Mouse (Mus musculus) spleen, postnatal 10 days (tissue): Measurements from ENCODE around the gene Calm1.
A peak's percentile ranks its signal among the peaks of the same experiment; 100 is the strongest.
"Not testable (repeated sequence)": the region's sequence is repeated elsewhere in the genome, so short reads cannot be mapped to it uniquely, and the experiment has no call there.

Experiments used
- DNase-seq, 2 experiments: peaks; one replicate each; pipeline ENCODE4 v3.0.0; 2021 to 2022; ENCODE audit warnings: low spot score in 2 of 2

Calm1 gene

DNA sequence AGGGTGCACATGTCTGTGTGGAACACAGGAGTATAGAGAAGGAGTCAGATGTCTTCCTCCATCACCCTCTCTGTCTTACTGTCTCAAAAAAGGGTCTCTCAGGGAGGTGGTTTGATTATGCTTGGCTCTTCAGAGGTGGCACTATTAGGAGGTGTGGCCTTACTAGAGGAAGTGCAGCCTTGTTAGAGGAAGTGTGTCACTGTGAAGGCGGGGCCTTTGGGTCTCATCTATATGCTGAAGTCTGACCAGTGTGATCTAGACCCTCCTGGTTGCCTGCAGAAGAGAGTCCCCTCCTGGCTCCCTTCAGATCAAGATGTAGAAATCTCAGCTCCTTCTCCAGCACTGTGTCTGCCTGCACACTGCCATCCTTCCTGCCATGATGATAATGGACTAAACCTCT lies 5.1 kb upstream of the Calm1 start:
- no peak for DNase-seq

DNA sequence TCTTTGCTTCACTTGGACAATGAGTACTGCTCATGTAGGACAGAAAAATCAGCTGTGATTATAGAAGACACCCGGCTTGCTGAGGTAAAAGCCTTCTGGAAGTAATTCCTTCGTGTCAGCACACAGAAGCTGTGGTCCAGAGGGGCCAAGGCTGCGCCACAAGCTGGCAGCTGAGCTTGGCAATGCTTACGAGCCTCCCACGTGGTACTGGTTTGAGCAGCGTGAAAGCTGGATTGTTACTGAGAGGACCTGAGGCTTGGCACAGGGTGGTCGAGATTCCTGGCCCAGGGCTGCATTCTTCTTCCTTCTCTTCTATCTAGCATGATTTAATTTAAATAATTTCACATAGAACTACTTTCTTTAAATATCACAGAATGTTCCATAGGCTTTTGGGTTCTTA lies 2.4 kb upstream of the Calm1 start:
- DNase-seq: no peak

DNA sequence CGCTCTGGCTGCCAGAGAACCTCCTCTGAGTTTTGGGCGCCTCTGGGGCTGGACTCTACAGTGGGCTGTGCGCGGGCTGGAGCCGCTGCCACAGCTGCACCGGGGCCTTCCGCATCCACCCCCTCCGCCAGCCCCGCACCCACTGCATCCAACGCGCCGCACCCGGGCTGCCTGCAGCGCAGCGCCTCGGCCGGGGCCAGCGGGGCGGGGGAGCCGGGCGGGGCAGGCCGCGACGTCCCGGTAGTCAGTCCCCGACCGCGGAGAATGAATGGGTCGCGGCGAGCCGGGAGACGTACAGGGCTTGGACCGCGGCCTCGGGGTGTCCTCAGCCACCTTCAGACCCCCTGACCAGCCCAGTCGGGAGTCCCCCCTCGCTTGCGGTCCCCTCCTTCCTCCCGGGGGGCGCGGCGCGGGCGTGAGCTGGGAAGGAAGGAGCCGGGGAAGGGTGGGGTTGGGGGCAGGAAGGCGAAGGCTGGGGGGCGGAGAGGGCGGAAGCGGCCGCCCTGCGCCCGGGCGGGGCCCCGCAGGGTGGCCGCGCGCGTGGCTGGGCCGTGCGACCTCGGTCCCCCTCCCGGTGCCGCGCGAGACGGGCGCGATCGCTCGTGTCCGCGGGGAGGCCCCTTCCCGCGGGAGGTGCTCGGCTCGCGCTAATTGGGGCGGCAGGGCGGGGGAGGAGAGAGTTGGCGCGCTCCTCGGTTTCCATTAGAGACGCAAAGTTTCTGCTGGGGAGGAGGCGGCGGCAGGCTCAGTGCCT lies 833 bp downstream of the Calm1 start:
- DNase-seq: peak; percentile 76 to 82

DNA sequence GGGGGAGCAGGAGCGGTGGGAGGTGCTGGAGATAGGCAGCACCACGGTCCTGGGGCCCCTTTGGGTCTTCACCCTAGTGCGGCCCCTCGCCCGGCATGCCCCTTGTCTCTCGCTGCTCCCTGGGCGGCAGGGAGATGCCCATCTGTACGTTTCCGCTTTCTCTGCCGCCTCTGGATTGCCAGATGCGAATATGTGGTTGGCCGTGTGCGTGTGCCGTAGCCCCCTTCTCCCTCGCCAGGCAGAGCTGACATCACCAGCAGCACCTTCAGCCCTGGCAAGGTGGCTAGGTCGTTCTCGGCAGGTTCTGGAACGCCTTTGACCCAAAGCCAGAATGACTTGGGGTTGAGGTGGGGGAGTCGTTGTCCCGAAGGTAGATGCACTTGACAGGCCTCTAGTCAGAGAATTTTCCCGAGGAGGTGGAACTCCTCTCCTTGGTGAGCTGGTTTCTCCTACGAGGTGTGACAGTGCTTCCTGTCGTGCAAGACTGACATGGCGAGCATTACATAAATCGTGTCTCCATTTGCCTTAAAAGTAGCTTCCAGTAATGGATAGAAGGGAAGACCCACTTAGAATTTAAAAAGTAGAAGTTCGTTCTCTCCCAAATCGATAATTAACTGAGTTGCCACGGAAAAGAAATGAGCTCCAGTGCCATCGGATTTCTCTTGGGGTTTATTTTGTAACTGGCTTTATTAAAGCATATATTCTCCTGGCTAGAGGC lies 1.6 kb downstream of the Calm1 start:
- DNase-seq: no peak

DNA sequence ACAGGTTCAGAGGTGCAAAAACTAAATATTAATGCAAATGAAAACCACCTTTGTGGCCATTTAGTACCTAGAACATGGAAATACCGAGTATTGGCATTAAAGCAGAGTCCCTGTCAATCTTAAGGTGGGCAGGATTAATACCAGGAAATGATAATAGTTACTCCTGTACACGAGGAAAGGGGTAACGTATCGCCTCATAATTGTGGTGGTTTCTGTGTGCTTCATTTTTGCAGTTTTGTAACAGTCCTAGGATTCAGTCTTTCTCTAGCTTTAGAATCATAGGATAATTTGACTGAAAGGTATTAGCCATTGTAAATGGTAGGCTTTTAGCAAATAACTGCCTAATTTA lies 2.1 kb downstream of the Calm1 start:
- no peak for DNase-seq

DNA sequence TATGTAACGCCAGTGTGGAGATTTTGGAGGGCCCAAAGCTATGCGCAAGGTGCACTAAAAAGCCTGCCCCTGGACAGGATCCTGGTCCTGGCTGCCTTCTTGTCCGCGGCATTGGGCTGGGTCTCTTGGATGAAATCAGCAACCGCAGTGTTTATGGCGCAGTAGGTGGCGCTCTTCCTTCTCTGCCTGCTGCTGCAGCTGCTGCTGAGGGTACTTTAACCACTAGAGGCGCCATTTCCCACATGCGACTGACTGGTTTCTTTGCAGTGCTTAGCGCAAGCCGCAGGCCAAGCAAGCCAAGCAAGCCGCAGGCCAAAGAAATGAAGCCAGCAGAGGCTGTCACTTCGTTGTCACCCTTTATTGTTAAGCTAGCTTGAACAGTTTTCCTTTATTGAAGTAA lies 2.6 kb downstream of the Calm1 start:
- DNase-seq: peak; percentile 83 to 94

DNA sequence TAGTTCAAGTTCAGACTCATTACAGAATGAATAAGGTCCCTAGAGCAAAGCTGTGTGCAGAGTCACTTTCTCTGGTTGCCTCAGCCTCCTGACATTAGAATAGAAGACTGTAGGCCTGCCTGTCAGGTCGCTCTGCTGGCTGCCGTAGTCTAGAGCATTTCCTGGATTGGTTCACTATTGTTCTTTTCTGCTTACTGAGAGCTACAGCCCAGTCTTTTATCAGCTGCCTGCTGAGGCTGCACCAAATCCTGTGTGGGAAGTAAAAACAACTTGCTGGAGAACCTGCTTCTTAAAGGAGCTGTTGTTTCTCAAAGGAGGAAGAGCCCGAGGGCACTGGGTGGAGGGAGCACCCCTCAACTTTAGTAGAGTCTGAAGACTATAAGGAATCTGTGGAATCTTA lies 4.5 kb downstream of the Calm1 start:
- no peak for DNase-seq

DNA sequence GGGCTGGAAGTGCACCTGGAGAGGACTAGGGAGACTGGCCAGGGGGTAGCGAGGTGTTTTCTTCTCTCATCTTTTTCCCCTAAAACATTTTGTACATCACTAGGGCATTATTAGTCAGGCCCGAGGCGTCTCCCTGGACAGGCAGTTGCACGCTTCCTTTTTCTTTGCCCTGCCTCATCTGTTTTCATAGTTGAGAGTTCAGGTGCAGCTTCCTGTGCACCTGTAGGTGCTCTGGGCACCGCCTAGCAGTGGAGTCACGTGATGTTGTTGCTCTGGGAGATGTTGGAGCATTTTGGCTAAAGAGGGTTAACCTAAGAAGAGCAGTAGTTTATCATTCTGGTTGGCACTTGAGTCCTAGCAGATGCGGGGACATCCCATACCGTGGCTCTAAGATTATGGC lies 5.9 kb downstream of the Calm1 start:
- no peak for DNase-seq

DNA sequence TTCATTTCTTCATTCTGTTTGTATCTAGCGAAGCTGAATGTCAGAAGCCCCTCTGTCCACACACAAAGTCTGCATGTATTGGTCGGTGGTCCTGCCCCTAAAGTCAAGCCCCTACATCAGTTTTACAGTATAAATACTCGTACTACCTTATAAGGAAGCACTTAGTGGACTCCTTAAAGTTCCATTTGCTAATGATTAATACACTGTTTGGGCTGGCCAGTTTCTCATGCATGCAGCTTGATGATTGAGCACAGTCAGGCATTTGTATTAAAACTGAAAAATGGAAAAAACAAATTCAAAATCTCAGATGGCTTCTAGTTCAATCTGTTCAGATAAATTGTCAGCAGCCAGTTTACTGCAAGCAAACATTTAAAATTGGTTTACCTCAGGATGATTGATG lies 7.3 kb downstream of the Calm1 start:
- no peak for DNase-seq

DNA sequence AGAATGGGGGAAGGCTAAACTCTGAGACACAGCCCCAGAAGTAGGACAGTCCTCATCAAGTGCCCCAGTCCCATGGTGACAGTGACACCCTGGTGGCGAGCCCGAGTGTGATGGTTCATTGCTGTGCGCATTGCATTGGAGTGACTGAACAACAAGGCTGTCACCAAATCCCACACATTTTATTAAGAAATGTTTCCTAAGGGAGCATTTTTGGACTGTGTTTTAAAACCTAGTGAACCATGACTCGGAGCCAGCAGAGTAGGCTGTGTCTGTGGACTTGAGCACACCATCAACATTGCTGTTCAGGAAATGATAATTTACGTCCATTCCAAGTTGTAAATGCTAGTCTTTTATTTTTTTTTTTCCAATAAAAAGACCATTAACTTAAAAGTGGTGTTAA lies 7.7 kb downstream of the Calm1 start:
- DNase-seq: no peak

DNA sequence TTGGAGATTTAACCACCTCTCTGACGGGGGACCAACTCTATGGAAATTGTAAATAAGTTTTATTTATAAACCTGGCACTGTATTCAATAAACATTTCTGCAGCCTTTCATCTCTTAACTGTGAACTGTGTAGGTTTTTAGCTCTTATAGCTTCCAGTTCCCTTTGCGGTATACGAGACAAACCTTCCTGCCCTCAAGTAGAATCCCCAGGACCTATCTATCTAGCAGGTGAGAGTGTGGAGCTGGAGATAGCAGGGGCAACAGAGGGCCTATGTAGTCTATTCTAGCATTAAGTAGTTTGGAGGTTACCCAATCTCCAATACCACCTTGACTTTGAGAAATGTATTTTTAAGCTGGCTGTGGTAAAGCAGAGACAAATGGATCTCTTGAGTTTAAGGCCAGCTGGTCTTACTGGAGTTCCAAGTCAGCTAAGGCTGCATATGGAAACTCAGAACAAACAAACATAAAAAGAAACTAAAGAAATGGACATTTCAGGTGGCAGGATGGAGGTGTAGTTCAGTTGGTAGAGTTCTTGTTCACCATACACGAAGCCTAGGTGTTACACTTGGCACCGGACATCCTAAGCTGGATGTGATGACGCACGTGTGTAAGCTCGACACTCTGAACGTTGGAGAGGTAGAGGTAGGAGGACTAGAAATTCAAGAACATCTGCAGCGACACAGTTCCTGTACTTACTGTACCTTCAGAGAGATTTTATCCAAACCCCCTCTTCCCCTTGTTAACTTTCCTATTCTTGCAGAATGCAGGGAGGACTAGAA lies 10.7 kb downstream of the Calm1 start:
- DNase-seq: no peak

DNA sequence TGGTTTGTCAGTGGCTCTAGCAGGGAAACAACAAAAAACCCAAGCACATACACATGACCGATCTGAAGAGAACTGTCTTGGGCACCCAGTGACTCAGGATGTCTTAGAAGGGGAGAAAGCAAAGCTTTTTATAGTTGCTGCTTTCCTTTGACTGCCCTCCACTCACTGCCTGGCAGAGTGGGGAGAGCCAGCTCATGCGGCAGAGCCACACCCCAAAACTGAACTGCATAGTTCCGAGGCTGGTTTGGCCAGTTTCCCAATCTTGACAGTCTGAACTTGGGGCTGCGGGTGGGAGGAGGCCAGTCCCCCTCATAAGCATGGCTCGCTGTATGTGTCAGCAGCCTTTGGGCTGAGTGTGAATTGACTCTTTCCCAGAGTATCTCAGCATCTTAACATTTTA lies 11.7 kb downstream of the Calm1 start:
- peak in 1 of 2 experiments; percentile 34 for DNase-seq

DNA sequence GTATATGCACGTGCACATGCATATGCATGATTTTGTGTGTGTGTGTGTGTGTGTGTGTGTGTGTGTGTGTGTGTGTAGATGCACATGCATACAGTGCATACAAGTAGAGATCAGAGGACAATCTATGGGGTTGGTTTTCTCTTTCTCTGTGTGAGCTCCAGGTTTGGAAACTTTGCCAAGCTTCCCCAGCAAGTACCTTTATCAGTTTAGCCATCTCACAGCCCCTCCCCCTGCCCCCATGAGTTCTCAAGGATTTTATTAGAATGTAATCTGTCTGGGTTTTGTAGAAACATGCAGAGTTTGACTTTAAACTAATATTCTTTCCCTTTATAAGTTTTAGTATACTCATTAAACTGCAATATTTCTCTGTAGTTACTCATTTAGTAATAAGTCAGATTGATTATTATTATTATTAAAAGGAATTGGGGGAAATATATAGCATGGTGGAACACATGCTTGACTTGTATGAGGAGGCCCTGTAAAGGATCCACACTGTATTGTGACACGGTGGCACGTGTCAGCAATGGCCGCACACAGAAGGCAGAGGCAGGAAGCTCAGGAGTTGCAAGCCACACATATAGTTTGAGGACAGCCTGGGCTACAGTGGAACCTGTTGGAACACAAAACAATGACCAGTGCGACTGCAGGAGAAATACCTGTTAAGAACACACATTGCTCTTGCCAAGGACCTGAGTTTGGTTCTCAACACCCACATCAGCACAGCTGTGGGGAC lies 12.4 kb downstream of the Calm1 start:
- DNase-seq: no peak

DNA sequence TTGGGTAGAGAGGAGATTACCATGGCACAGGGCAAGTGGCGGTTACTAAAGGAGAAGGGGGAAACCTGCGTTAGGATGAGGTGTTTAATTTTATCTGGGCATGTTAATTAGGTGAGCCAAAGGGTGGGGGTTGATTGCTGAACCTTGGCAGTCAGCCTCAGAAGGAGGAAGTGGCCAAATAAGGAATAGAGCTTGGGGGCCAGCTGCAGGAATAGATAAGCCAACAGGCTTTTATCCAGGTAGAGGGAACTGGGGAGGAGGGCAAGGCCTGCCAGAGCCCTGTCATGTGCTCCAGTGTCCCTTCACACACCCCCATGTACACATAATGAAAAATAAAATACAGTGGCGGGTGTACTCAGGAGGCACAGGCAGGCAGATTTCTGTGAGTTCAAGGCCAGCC lies 13.2 kb downstream of the Calm1 start:
- DNase-seq: peak in 1 of 2 experiments; percentile 29

DNA sequence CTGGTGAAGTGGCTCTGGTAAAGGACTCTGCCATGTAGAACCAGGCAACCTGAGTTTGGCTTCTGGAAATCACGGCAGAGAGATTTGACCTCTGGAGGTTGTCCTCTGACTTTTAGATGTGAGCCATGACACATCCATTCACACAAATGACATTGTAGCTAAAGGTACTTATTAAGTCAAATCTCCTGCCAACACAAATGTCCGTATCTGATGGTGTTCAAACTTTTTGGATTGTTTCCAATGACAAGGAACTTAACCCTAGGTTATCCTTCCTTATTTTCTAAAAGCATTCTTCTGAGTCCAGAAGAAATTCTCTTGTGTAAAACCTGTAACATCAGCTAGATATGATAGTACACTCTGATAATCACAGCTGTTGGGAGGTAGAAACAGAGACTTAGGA lies 13.9 kb downstream of the Calm1 start:
- no peak for DNase-seq

DNA sequence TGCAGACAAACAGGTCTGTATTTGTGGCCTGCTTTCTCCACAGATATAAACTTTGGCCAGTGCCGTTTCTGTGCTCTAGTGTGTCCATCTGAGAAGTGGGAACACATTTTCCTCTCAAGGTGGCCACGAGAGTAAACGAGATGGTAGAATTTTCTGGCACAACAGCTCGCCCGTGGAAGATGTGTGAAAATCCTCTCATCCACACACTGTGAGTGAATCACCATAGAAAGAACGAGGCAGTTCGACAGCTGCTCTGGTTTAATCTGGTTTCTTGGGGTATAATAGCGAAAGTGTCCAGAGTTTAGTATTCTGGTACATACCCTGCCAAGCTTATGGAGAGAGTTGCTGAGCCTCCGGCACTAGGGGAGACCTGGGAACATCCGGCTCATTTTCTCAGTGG lies 14.9 kb downstream of the Calm1 start:
- no peak for DNase-seq

DNA sequence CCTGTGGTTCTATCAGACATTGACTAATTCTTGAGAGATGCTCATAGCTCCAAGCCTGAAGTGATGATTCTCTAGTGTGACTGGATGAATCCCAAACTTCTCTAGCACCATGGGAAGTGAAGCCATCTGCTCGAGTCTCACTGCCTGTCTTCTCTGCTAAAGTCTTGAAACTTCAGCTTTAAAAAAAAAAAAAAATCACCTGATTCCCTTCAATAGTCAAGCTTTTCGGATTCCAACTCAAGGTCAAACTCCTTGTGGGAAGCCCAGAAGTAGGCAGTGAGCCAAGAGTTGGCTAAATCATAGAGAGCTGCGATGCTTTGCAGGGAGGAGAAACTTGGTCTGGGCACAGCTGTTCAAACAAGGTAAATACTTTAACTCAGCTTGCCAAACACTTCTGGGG lies 15.5 kb downstream of the Calm1 start:
- no peak for DNase-seq

DNA sequence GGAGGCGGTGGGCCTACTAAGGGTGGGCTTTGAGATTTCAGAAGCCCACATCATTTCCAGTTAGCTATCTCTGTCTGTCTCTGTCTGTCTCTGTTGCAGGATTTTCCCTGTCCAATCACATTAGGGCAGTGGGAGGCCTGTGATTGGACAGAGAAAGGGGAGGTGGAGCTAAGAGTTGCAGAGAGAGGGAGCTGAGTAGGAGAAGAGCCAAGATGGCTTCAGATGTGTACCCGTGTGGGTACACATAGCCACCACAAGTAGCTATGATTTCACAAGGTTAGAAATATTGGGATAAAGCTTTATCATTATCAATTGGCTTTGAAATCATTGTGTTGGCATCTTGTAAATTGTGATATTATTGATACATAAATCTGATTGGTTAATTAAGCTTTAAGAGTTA lies 17.9 kb downstream of the Calm1 start:
- DNase-seq: not testable (repeated sequence)

DNA sequence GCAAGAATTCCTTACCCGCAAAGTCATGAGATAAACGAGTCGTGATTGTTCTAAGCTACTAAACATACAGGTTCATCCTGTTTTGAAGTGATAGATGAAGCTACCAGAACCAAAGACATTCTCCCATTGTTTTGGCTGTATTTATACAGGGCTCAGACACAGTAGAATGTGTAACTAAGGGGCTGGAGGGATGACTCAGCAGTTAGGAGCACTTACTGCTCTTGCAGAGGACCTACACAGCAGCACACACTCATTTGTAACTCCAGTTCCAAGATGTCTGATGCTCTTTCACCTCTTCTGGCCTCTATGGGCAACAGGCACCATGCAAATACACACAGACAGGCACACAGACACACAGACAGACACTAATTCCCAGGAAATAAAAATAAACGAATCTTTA lies 20.8 kb downstream of the Calm1 start:
- DNase-seq: no peak

DNA sequence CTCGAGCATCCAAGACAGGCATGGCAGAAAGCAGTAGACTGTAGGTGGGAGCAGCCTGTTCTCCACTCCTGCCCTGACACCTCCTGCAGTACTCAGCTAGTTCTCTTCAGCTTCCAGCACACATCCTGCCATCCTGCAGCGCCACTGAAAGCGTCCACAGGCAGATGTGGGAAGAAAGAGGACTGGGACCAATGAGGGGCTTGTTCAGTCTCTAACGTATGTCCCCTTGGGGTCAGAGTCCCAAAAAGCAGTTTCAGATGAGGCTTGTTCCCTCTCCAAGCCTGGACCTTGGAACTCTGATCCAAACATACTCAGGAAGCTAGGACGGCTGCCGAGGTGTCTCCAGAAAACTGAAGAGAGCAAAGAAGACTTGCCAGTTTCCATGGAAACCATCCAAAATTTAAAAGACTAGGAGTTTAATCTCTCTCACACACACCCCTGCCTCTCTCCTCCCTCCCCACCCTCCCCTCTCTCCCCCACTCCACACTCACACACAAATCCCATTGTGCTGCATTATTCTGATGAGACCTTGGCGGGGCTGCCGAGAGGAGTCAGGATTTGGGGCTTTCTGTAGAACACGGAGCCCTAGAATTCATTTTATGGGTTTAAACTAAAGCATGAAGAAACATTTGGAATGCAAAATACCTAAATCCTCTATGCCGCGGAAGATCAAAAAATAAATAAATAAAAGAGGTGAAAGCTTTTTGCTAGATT lies 22.5 kb downstream of the Calm1 start:
- no peak for DNase-seq

DNA sequence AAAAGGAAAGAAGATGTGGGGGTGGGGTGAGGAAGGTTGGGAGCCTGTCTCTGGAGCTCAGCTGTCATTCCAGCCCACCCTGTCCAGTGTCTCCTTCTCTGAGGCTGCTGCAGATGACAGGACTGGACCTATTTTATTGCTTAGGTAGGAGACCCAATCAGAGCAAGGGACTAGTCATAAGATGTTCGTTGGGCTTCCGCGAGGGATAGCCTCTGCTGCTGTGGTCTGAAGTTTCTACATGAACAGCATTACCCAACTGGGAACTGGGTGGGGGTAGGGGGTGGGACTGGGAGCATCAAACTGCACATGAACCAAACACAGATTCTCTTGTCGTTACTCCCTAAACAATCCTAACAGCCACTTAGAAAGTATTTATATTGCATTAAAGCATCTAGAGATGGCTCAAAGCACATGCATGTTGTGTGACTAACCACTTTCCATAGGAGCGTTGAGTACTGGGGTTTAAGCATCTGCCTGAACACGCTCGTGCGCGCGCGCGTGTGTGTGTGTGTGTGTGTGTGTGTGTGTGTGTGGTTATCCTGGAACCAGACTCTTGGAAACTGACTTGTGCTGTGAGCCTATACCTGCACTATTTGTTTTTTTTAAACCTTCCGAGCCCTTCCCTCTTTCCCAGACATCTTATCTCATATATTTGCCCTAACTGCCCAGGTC lies 23.2 kb downstream of the Calm1 start:
- no peak for DNase-seq
